Mouse (Mus musculus) forebrain, embryonic 11.5 days (tissue): Measurements from ENCODE around the gene Mansc4. TPM values are rescaled to one million over a fixed set of nuclear protein-coding genes. Genes with fewer than 3 reads are reported as not detected.

Experiments
- ATAC-seq: fragments of 200-750 bp; cut with Nextera tagmentation; replicated peaks from 2 replicates; pipeline ENCODE4 v1.8.0; 2017; ENCODE audit warnings: moderate TSS enrichment; ENCODE audit not compliant: low FRiP score
- DNase-seq: peaks from one replicate; pipeline ENCODE4 v3.0.0-alpha.2; 2017; ENCODE audit warnings: low spot score
- H3K27ac ChIP-seq: fragments of 300-500 bp; sonication (generic); 2 replicates; pipeline ENCODE4 v1.5.1; 2014; ENCODE audit warnings: low read depth, low read length
- H3K27me3 ChIP-seq: fragments of 300-500 bp; sonication (generic); 2 replicates; pipeline ENCODE4 v1.6.1; 2014; ENCODE audit warnings: mild to moderate bottlenecking, low read length, mixed read lengths; ENCODE audit not compliant: control insufficient read depth, insufficient read depth
- H3K36me3 ChIP-seq: fragments of 300-500 bp; sonication (generic); 2 replicates; pipeline ENCODE4 v1.6.1; 2014; ENCODE audit warnings: mild to moderate bottlenecking, low read length, moderate library complexity, mixed read lengths; ENCODE audit not compliant: control insufficient read depth, insufficient read depth
- H3K4me1 ChIP-seq: fragments of 300-500 bp; sonication (generic); replicated peaks from 2 replicates; pipeline ENCODE4 v1.6.1; 2014; ENCODE audit warnings: low read length, mixed read lengths; ENCODE audit not compliant: control insufficient read depth, insufficient read depth
- H3K4me2 ChIP-seq: fragments of 300-500 bp; sonication (generic); 2 replicates; pipeline ENCODE4 v1.6.1; 2014; ENCODE audit warnings: low read depth, mild to moderate bottlenecking, low read length, moderate library complexity, mixed read lengths; ENCODE audit not compliant: severe bottlenecking
- H3K4me3 ChIP-seq: fragments of 300-500 bp; sonication (generic); 2 replicates; pipeline ENCODE4 v1.5.1; 2014; ENCODE audit warnings: low read depth, low read length
- H3K9ac ChIP-seq: fragments of 300-500 bp; sonication (generic); 2 replicates; pipeline ENCODE4 v1.6.1; 2014; ENCODE audit warnings: low read length
- H3K9me3 ChIP-seq: fragments of 300-500 bp; sonication (generic); 2 replicates; pipeline ENCODE4 v1.6.1; 2016; ENCODE audit warnings: low read length, mixed read lengths; ENCODE audit not compliant: control insufficient read depth
- WGBS: fragments of 180-500 bp; shearing (Covaris S2); extraction: QIAGEN DNeasy Blood & Tissue Kit; methylation state at CpG from one replicate; pipeline ENCODE4 v1.1.7; 2014; 5-methylcytosine and 5-hydroxymethylcytosine counted together
- polyA plus RNA-seq: library from polyadenylated mRNA; unstranded; fragments of >200 nt; fragmentation: Nextera tagmentation; extraction: Ambion mirVana; gene quantifications from 2 replicates; pipeline ENCODE4 v1.2.1, GENCODE M21; 2014

Gene Mansc4
- polyA plus RNA-seq, 1 experiment from 2014 or later = 1.1 TPM

- 94% methylated on average over 8 of the region's 8 CpGs for WGBS
Measured at GRCm38 (mm10) chr6:147051666-147052065, 35.2 kb downstream of the Mansc4 start.

GRCm38 (mm10) chr6:147049239-147049805 is 37.5 kb downstream of the Mansc4 start:
- H3K4me3 ChIP-seq = no peak overlapping the region
- WGBS = 95% methylated on average over 13 of the region's 13 CpGs
- no peaks in the 10 kb centered on the region; the same call in 1 of the 2 replicates for H3K36me3 ChIP-seq

More at GRCm38 (mm10) chr6:147051666-147052065, 35.2 kb downstream of the Mansc4 start:
- H3K36me3 ChIP-seq = no peaks in the 10 kb centered on the region; the same call in 1 of the 2 replicates
- H3K9me3 ChIP-seq = no peaks in the 10 kb centered on the region
- no peak overlapping the region for H3K4me3 ChIP-seq
- no peaks in the 10 kb centered on the region for H3K27me3 ChIP-seq
- no peak overlapping the region for H3K27ac ChIP-seq
- H3K4me1 ChIP-seq = no peaks in the 10 kb centered on the region
- no peak for ATAC-seq
- peak; percentile 31 for DNase-seq
- no peak overlapping the region for H3K4me2 ChIP-seq
- no peak overlapping the region for H3K9ac ChIP-seq

GRCm38 (mm10) chr6:147043633-147044032 is 43.2 kb downstream of the Mansc4 start:
- H3K27me3 ChIP-seq = no peaks in the 10 kb centered on the region
- peak overlapping the region; percentile 89 for H3K4me3 ChIP-seq
- no peak overlapping the region for H3K27ac ChIP-seq
- no peaks in the 10 kb centered on the region for H3K9me3 ChIP-seq
- peak overlapping the region; percentile 77 for H3K4me2 ChIP-seq
- WGBS = 54% methylated on average over 7 of the region's 7 CpGs
- H3K4me1 ChIP-seq = 0 out of 2 replicates have a peak, but pooled peaks cover 3% of the 10 kb centered on the region
- H3K36me3 ChIP-seq = no peaks in the 10 kb centered on the region; the same call in 1 of the 2 replicates
- DNase-seq (no peak), ATAC-seq (no peak)
- H3K9ac ChIP-seq = peak overlapping the region; percentile 97

More at GRCm38 (mm10) chr6:147049239-147049805, 37.5 kb downstream of the Mansc4 start:
- no peaks in the 10 kb centered on the region for H3K27me3 ChIP-seq
- H3K4me1 ChIP-seq = no peaks in the 10 kb centered on the region
- no peaks in the 10 kb centered on the region for H3K9me3 ChIP-seq
- no peak overlapping the region for H3K27ac ChIP-seq
- DNase-seq (peak; percentile 9), ATAC-seq (no peak)
- no peak overlapping the region for H3K4me2 ChIP-seq
- H3K9ac ChIP-seq = no peak overlapping the region

- DNase-seq (peak; percentile 95), ATAC-seq (peak; percentile 99)
- Histone ChIP-seq H3K9ac (peak within 1 kb of the TSS; percentile 97), H3K4me2 (peak within 1 kb of the TSS; percentile 77), H3K4me1 (0 out of 2 replicates have a peak, but pooled peaks cover 3% of the 10 kb centered on the region), H3K27ac (peak within 1 kb of the TSS; percentile 64; the same call in 1 of the 2 replicates), H3K9me3 (no peaks in the 10 kb centered on the region), H3K27me3 (no peaks in the 10 kb centered on the region), H3K4me3 (peak within 1 kb of the TSS; percentile 89), H3K36me3 (no peaks in the 10 kb centered on the region; the same call in 1 of the 2 replicates)
- 5% methylated on average over 59 of the region's 66 CpGs for WGBS
Measured at GRCm38 (mm10) chr6:147042291-147043290, 44.2 kb downstream of the Mansc4 start, which contains the start of gene Mrps35. Gene Mrps35 (plus strand): TSS chr6:147042764.

GRCm38 (mm10) chr6:147032303-147032925 is 54.4 kb downstream of the Mansc4 start, which contains the start of gene Rep15:
Gene Rep15 (plus strand): TSS chr6:147032584.
- no peak within 1 kb of the TSS for H3K9ac ChIP-seq

GRCm38 (mm10) chr6:147030096-147030885 is 56.5 kb downstream of the Mansc4 start:
- no peak overlapping the region for H3K9ac ChIP-seq
- 89% methylated on average over 15 of the region's 15 CpGs for WGBS
- no peak overlapping the region for H3K4me2 ChIP-seq
- H3K9me3 ChIP-seq = no peaks in the 10 kb centered on the region
- no peak overlapping the region for H3K27ac ChIP-seq
- H3K4me1 ChIP-seq = no peaks in the 10 kb centered on the region
- ATAC-seq = no peak
- no peaks in the 10 kb centered on the region for H3K27me3 ChIP-seq
- DNase-seq = no peak
- H3K36me3 ChIP-seq = no peaks in the 10 kb centered on the region
- no peak overlapping the region for H3K4me3 ChIP-seq

More at GRCm38 (mm10) chr6:147032303-147032925, 54.4 kb downstream of the Mansc4 start, which contains the start of gene Rep15:
- WGBS = 41% methylated on average over 13 of the region's 13 CpGs
- Histone ChIP-seq H3K4me3 (no peak within 1 kb of the TSS), H3K9me3 (no peaks in the 10 kb centered on the region), H3K36me3 (no peaks in the 10 kb centered on the region), H3K27me3 (no peaks in the 10 kb centered on the region), H3K27ac (no peak within 1 kb of the TSS), H3K4me1 (no peaks in the 10 kb centered on the region), H3K4me2 (no peak within 1 kb of the TSS)
- ATAC-seq (no peak), DNase-seq (no peak)

DNA sequence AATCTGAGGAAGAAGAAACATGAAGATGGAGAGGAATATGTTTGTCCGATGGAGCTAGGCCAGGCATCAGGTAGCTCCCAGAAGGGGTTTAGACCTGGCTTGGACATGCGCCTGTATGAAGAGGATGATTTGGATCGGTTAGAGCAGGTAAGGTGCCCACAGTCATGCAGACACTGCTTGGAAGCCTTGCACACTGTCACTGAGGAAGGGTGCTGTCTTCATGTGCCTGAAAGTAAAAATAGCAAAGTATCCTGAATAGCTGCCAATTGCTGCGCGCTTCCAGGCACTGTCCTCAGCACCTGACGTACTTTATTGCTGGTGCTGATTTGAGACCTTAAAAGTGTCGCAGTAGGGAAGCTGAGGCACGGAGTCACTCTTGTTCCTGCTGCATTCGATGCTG is 57.2 kb downstream of the Mansc4 start:
- DNase-seq (no peak), ATAC-seq (no peak)
- H3K4me1 ChIP-seq = no peaks in the 10 kb centered on the region
- no peaks in the 10 kb centered on the region for H3K36me3 ChIP-seq
- H3K27me3 ChIP-seq = no peaks in the 10 kb centered on the region
- H3K9ac ChIP-seq = no peak overlapping the region
- no peaks in the 10 kb centered on the region for H3K9me3 ChIP-seq
- no peak overlapping the region for H3K4me2 ChIP-seq
- no peak overlapping the region for H3K4me3 ChIP-seq
- WGBS = 96% methylated on average over 9 of the region's 9 CpGs
- H3K27ac ChIP-seq = no peak overlapping the region
